Mouse (Mus musculus) intestine, postnatal 0 days (tissue): Measurements from ENCODE around the gene Tcta. TPM values are rescaled to one million over a fixed set of nuclear protein-coding genes. Genes with fewer than 3 reads are reported as not detected.

Experiments used
- ATAC-seq: fragments of 200-750 bp; cut with Nextera tagmentation; 2 replicates; pipeline ENCODE4 v1.8.0; 2017; ENCODE audit warnings: mild to moderate bottlenecking, moderate TSS enrichment, moderate library complexity
- H3K27ac ChIP-seq: fragments of 300-500 bp; sonication (generic); 2 replicates; pipeline ENCODE4 v1.5.1; 2014; ENCODE audit warnings: mild to moderate bottlenecking, low read depth, low read length, moderate library complexity
- H3K27me3 ChIP-seq: fragments of 300-500 bp; sonication (generic); replicated peaks from 2 replicates; pipeline ENCODE4 v1.6.1; 2014; ENCODE audit warnings: low read length, mixed read lengths; ENCODE audit not compliant: control insufficient read depth, insufficient read depth
- H3K36me3 ChIP-seq: fragments of 300-500 bp; sonication (generic); 2 replicates; pipeline ENCODE4 v1.6.1; 2014; ENCODE audit warnings: mild to moderate bottlenecking, moderate library complexity; ENCODE audit not compliant: control insufficient read depth, insufficient read depth
- H3K4me1 ChIP-seq: fragments of 300-500 bp; sonication (generic); replicated peaks from 2 replicates; pipeline ENCODE4 v1.6.1; 2014; ENCODE audit warnings: antibody characterized with exemption, low read length, mixed read lengths; ENCODE audit not compliant: control insufficient read depth, insufficient read depth
- H3K4me2 ChIP-seq: fragments of 300-500 bp; sonication (generic); replicated peaks from 2 replicates; pipeline ENCODE4 v1.6.1; 2014; ENCODE audit warnings: low read depth, mild to moderate bottlenecking, moderate library complexity
- H3K4me3 ChIP-seq: fragments of 300-500 bp; sonication (generic); 2 replicates; pipeline ENCODE4 v1.5.1; 2014; ENCODE audit warnings: low read depth, low read length
- H3K9ac ChIP-seq: fragments of 300-500 bp; sonication (generic); 2 replicates; pipeline ENCODE4 v1.6.1; 2014; ENCODE audit warnings: mild to moderate bottlenecking, low read depth, low read length
- H3K9me3 ChIP-seq: fragments of 300-500 bp; sonication (generic); 2 replicates; pipeline ENCODE4 v1.6.1; 2016; ENCODE audit warnings: mixed run types; ENCODE audit not compliant: control insufficient read depth
- CTCF ChIP-seq: sonication (generic); IDR thresholded peaks from 2 replicates; pipeline ENCODE4 v1.5.1; 2016; ENCODE audit warnings: low read depth, mild to moderate bottlenecking, control low read depth, antibody characterized with exemption, moderate library complexity
- WGBS: fragments of 180-500 bp; shearing (Covaris S2); extraction: QIAGEN DNeasy Blood & Tissue Kit; methylation state at CpG from one replicate; pipeline ENCODE4 v1.1.7; 2014; 5-methylcytosine and 5-hydroxymethylcytosine counted together
- polyA plus RNA-seq: library from polyadenylated mRNA; unstranded; fragments of >200 nt; fragmentation: Nextera tagmentation; extraction: Ambion mirVana; gene quantifications from 2 replicates; pipeline ENCODE4 v1.2.1, GENCODE M21; 2015

Gene Tcta
- polyA plus RNA-seq, 1 experiment from 2014 or later = 50.4 TPM

DNA sequence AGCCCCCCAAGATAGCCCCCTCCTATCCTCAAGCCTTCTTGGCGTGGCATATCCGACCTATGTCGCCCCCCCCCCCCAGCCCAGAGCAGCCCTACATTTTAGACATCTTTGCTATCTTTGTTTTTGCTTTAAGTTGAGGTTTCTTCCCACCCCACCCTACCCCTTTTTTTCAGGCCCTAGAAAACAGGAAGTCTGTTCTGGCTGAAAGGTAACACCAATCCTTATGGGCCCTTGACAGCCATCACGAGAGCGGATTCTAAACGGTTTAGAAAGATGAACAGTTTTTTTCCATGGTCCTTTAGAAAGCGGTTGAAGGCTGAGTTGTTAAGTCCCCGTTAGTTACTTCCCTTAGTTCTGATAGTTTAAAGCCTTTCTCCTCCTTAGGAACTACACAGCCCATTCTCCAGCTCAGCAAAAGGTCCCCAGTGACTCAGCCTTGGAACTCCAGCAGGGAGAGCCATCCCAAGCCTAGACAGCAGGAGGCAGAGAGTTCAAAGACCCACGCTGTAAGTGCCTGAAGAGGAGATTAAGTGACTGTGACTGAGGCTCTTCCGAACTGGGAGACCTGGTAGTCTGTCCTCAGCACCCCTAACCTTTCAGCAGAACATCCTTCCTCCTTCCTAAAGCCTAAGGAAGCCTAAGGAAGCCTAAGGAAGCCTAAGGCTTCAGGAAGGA, 39.6 kb downstream of the Tcta start:
- 72% methylated on average over 10 of the region's 10 CpGs for WGBS

DNA sequence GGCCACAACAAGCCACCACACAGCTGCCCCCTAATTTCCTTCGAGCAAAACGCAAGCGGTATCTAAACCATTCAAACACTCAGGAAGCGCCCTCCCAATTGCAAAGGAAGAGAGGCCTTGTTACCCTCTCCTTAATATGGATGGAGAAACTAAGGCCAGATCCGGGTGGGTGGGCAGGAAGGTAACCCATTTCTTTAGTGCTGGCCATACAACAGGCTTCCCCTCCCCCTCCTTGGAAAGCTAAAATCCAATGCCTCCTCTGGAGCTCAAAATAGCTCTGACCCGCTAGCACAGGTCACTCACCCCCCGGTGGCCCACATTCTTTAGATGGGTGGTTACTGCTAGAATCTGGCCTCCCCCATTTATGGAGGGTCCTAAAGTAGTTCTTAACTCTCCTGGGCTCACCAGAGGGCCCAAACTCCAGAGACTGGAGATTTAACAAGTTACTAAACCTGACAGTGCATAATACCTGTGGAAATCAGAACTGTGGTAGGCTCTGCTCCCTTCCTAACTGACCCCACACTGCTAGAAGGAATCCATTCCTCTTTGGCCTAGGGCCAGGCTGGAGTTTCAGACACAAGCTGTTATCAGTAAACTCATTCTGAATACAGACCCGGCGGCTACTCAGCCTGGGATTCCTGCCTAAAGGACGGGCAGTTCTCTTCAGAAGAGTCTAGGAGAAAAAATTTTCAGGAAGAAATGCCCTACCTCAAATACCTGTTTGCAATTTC, 41.6 kb downstream of the Tcta start:
- H3K9ac ChIP-seq = peak overlapping the region; percentile 85; the same call in 1 of the 2 replicates
- peak overlapping the region; percentile 89 for H3K4me2 ChIP-seq
- H3K36me3 ChIP-seq = no peaks in the 10 kb centered on the region
- peaks cover 16% of the 10 kb centered on the region; the same call in 1 of the 2 replicates for H3K4me1 ChIP-seq
- H3K27ac ChIP-seq = peak overlapping the region; percentile 88
- no peak for TF ChIP-seq CTCF
- H3K4me3 ChIP-seq = peak overlapping the region; percentile 81
- WGBS = 7% methylated on average over 10 of the region's 10 CpGs
- no peaks in the 10 kb centered on the region for H3K27me3 ChIP-seq
- peak; percentile 0; the same call in 1 of the 2 replicates for ATAC-seq
- H3K9me3 ChIP-seq = no peaks in the 10 kb centered on the region

More for the DNA sequence above, 39.6 kb downstream of the Tcta start:
- Histone ChIP-seq H3K4me3 (no peak overlapping the region), H3K36me3 (no peaks in the 10 kb centered on the region), H3K4me2 (no peak overlapping the region), H3K27ac (no peak overlapping the region), H3K9ac (no peak overlapping the region), H3K9me3 (no peaks in the 10 kb centered on the region), H3K4me1 (peaks cover 16% of the 10 kb centered on the region; the same call in 1 of the 2 replicates), H3K27me3 (no peaks in the 10 kb centered on the region)
- ATAC-seq = no peak
- TF ChIP-seq CTCF = no peak; the same call in 1 of the 2 replicates

GRCm38 (mm10) chr9:108263690-108264190, 42.2 kb downstream of the Tcta start, which contains the start of gene Dag1:
Dag1 (minus strand) TSS chr9:108263958.
- Histone ChIP-seq H3K9me3 (no peaks in the 10 kb centered on the region), H3K4me3 (peak within 1 kb of the TSS; percentile 81), H3K4me2 (peak within 1 kb of the TSS; percentile 89), H3K27me3 (no peaks in the 10 kb centered on the region), H3K27ac (peak within 1 kb of the TSS; percentile 88), H3K36me3 (no peaks in the 10 kb centered on the region), H3K4me1 (peaks cover 16% of the 10 kb centered on the region; the same call in 1 of the 2 replicates), H3K9ac (peak within 1 kb of the TSS; percentile 85)
- under 1% methylated on average over 61 of the region's 71 CpGs for WGBS
- ATAC-seq = peak; percentile 97
- no peak for TF ChIP-seq CTCF

- peak overlapping the region; percentile 89 for H3K4me2 ChIP-seq
- ATAC-seq = peak; percentile 68
- H3K36me3 ChIP-seq = no peaks in the 10 kb centered on the region
- peak overlapping the region; percentile 85 for H3K9ac ChIP-seq
- H3K4me1 ChIP-seq = peaks cover 16% of the 10 kb centered on the region; the same call in 1 of the 2 replicates
- H3K4me3 ChIP-seq = peak overlapping the region; percentile 81
- no peaks in the 10 kb centered on the region for H3K9me3 ChIP-seq
- TF ChIP-seq CTCF = no peak
- no peaks in the 10 kb centered on the region for H3K27me3 ChIP-seq
- 0% methylated on average over 55 of the region's 62 CpGs for WGBS
- H3K27ac ChIP-seq = peak overlapping the region; percentile 88
These were observed 42.8 kb downstream of the Tcta start for GRCm38 (mm10) chr9:108263131-108263681.

- Histone ChIP-seq H3K4me1 (peaks cover 16% of the 10 kb centered on the region; the same call in 1 of the 2 replicates), H3K9me3 (no peaks in the 10 kb centered on the region), H3K4me3 (peak overlapping the region; percentile 81), H3K36me3 (no peaks in the 10 kb centered on the region), H3K9ac (peak overlapping the region; percentile 85), H3K27me3 (no peaks in the 10 kb centered on the region), H3K4me2 (peak overlapping the region; percentile 89), H3K27ac (0 out of 2 replicates have a peak overlapping the region, but pooled peaks have one; percentile 88)
- no peak for ATAC-seq
- WGBS = 23% methylated on average over 11 of the region's 11 CpGs
- no peak for TF ChIP-seq CTCF
These were observed 43.4 kb downstream of the Tcta start for GRCm38 (mm10) chr9:108262494-108263049.
